Mouse (Mus musculus) embryonic facial prominence, embryonic 13.5 days (tissue): Measurements from ENCODE around the gene Snd1. TPM values are rescaled to one million over a fixed set of nuclear protein-coding genes. Genes with fewer than 3 reads are reported as not detected.

Source experiments
- ATAC-seq: fragments of 200-750 bp; cut with Nextera tagmentation; 2 replicates; pipeline ENCODE4 v1.8.0; 2017; ENCODE audit warnings: low read depth; ENCODE audit not compliant: insufficient number of reproducible peaks, insufficient read depth, low FRiP score, low TSS enrichment
- H3K27ac ChIP-seq: fragments of 300-500 bp; sonication (generic); 2 replicates; pipeline ENCODE4 v1.5.1; 2015; ENCODE audit warnings: moderate library complexity, mild to moderate bottlenecking, inconsistent platforms
- H3K27me3 ChIP-seq: fragments of 300-500 bp; sonication (generic); 2 replicates; pipeline ENCODE4 v1.6.1; 2015; ENCODE audit warnings: mild to moderate bottlenecking, inconsistent platforms
- H3K36me3 ChIP-seq: fragments of 300-500 bp; sonication (generic); 2 replicates; pipeline ENCODE4 v1.6.1; 2015; ENCODE audit warnings: mild to moderate bottlenecking, inconsistent platforms
- H3K4me1 ChIP-seq: fragments of 300-500 bp; sonication (generic); 2 replicates; pipeline ENCODE4 v1.6.1; 2015; ENCODE audit warnings: inconsistent platforms
- H3K4me2 ChIP-seq: fragments of 300-500 bp; sonication (generic); 2 replicates; pipeline ENCODE4 v1.6.1; 2015; ENCODE audit warnings: moderate library complexity, mild to moderate bottlenecking, inconsistent platforms
- H3K4me3 ChIP-seq: fragments of 300-500 bp; sonication (generic); 2 replicates; pipeline ENCODE4 v1.5.1; 2015; ENCODE audit warnings: mild to moderate bottlenecking, inconsistent platforms
- H3K9ac ChIP-seq: fragments of 300-500 bp; sonication (generic); 2 replicates; pipeline ENCODE4 v1.6.1; 2015; ENCODE audit warnings: mild to moderate bottlenecking, inconsistent platforms
- H3K9me3 ChIP-seq: fragments of 300-500 bp; sonication (generic); 2 replicates; pipeline ENCODE4 v1.6.1; 2016; ENCODE audit warnings: inconsistent platforms
- WGBS: fragments of 180-500 bp; shearing (Covaris S2); methylation state at CpG from one replicate; pipeline ENCODE4 v1.1.7; 2015; ENCODE audit warnings: mixed read lengths; 5-methylcytosine and 5-hydroxymethylcytosine counted together
- polyA plus RNA-seq: library from polyadenylated mRNA; unstranded; fragments of >200 nt; fragmentation: Nextera tagmentation; extraction: Ambion mirVana; gene quantifications from 2 replicates; pipeline ENCODE4 v1.2.1, GENCODE M21; 2015

The Snd1 gene
- polyA plus RNA-seq, 1 experiment from 2014 or later = 118 TPM

DNA sequence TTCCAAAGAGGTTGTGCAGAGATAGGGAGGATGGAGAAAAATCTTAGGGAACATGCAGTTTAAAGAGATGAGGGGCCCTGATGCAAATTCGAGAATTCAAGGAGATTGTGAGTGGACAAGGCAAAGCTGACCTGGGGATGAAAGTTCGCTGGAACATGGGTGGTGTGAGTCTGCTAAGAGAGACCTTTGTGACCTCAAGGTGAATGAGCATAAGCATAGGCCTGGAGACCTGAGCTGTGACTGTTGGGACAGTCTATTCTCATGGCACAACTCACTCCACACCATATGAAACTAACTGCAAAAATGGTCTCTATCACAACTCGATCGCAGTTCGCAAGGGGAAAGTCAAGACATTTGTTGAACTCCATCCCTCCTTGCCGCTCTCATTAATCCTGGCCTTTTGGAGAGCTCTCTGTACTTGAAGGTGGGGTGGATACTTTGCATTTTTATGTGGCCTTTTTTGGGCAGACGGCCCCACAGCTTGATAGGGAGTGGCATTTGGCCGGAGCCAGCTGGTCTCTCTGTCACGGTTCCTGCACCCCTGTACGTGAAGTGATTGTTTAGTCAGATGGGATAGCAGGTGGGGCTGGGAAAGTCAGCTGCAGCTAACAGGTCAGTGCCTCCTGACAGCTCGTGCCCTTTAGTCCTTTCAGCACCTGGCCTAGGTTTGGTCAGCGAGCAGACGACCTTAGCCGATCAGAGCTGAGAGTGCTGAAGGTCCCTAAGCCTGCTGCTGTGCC lies 273.2 kb downstream of the Snd1 start:
- Histone ChIP-seq H3K4me3 (no peak overlapping the region), H3K4me1 (peaks cover 48% of the 10 kb centered on the region), H3K9me3 (no peaks in the 10 kb centered on the region), H3K27ac (no peak overlapping the region), H3K9ac (no peak overlapping the region), H3K27me3 (no peaks in the 10 kb centered on the region), H3K4me2 (no peak overlapping the region), H3K36me3 (peaks cover 26% of the 10 kb centered on the region)
- no peak for ATAC-seq
- WGBS = 74% methylated on average over 14 of the region's 14 CpGs

DNA sequence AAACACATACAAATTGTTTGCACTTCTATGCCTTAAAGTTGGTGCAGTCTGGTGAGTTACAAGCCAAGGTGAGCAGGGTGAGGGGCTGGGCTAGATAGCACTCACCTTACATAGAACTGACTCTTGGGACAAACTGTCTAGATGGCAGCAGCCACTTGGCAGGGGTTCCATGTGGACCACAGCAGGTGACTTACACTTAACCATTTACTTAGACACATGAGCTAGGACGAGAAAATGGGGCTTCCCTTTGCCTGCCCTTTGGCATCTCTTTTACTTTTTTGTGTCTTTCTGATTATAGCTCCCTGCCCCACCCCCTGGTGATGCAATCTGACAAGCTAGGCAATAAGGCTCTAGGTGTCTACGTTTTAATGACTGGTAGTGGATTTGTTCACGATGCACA lies 274.3 kb downstream of the Snd1 start:
- Histone ChIP-seq H3K9ac (no peak overlapping the region), H3K4me1 (peaks cover 50% of the 10 kb centered on the region), H3K4me3 (no peak overlapping the region), H3K27ac (no peak overlapping the region), H3K4me2 (no peak overlapping the region), H3K27me3 (no peaks in the 10 kb centered on the region), H3K9me3 (no peaks in the 10 kb centered on the region), H3K36me3 (peaks cover 26% of the 10 kb centered on the region)
- 83% methylated on average over 3 of the region's 3 CpGs for WGBS
- no peak for ATAC-seq

GRCm38 (mm10) chr6:28751186-28751585 lies 276.2 kb downstream of the Snd1 start:
- ATAC-seq = no peak
- H3K4me2 ChIP-seq = no peak overlapping the region
- no peak overlapping the region for H3K4me3 ChIP-seq
- H3K27me3 ChIP-seq = no peaks in the 10 kb centered on the region
- H3K27ac ChIP-seq = no peak overlapping the region; the same call in 1 of the 2 replicates
- no peaks in the 10 kb centered on the region for H3K9me3 ChIP-seq
- H3K36me3 ChIP-seq = peaks cover 13% of the 10 kb centered on the region
- H3K4me1 ChIP-seq = peaks cover 54% of the 10 kb centered on the region
- no peak overlapping the region for H3K9ac ChIP-seq
- WGBS = 24% methylated on average over 3 of the region's 3 CpGs

- H3K9ac ChIP-seq = no peak overlapping the region
- H3K9me3 ChIP-seq = no peaks in the 10 kb centered on the region
- H3K4me3 ChIP-seq = no peak overlapping the region
- H3K4me1 ChIP-seq = peaks cover 56% of the 10 kb centered on the region
- no peak for ATAC-seq
- H3K27ac ChIP-seq = peak overlapping the region; percentile 51
- no peaks in the 10 kb centered on the region for H3K36me3 ChIP-seq
- WGBS = 75% methylated on average over 5 of the region's 5 CpGs
- H3K4me2 ChIP-seq = no peak overlapping the region
- no peaks in the 10 kb centered on the region for H3K27me3 ChIP-seq
These were observed 278.3 kb downstream of the Snd1 start for GRCm38 (mm10) chr6:28753217-28753616.

DNA sequence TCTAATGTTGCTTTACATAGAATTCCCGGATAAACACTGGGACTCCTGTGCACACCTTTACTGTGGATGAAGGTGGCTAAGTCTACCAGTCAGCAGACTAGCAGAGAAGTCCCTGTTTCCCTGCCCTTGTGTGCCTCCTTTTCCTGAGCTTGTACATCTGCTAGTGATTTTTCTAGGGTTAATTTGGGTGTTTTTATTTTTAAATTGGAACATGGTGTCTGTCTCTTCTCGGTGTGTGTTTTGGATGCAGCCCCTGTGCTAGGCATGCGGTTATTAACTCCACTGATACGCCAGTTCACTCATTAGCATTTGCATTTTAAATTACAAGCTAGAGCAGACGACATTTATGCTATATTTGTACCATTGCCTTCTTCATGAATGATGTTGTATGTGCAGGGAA lies 278.7 kb downstream of the Snd1 start:
- no peak for ATAC-seq
- peaks cover 51% of the 10 kb centered on the region for H3K4me1 ChIP-seq
- WGBS = 36% methylated on average over 5 of the region's 5 CpGs

DNA sequence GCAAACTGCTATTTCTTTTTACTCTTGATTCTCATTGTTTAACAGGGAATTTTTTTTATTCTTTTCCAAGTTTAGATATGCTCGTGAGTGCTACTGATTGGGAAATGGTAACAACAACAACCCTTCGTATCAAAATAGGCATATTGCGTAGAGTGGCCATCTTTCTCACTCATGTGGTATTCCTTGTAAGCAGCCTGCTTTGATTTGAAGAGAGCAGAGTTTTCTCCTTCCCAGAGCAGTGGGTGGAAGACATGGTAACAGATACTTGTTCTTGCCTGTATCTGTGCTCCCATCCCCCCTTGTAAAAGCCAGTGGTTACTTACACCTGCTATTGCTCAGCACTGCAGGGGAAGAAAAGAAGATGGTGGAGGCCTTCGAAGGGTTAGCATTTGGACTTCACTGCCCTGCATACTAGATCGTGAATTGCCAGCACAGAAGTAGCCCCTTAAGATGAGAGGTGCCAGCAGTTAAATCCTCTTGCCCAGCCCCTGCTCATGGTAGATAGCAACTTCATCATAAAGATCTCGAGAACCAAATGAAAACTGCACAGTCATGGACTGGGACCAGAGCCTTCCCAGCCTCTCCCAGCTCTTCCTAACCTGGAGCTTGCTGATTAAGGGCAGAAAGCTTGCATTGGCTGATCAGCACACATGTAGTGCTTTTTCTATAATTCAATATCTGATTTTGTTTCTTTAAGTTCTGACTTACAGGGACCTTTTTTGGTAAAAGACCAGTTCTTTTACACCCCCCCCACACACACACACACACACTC lies 279.4 kb downstream of the Snd1 start:
- 0 out of 2 replicates have a peak overlapping the region, but pooled peaks have one; percentile 28 for H3K27ac ChIP-seq
- H3K4me1 ChIP-seq = peaks cover 48% of the 10 kb centered on the region
- no peaks in the 10 kb centered on the region for H3K9me3 ChIP-seq
- WGBS = 74% methylated on average over 6 of the region's 6 CpGs
- no peaks in the 10 kb centered on the region for H3K27me3 ChIP-seq
- no peak overlapping the region for H3K9ac ChIP-seq
- no peaks in the 10 kb centered on the region for H3K36me3 ChIP-seq
- ATAC-seq = no peak
- no peak overlapping the region for H3K4me2 ChIP-seq
- H3K4me3 ChIP-seq = no peak overlapping the region

More for the DNA sequence above, 278.7 kb downstream of the Snd1 start:
- Histone ChIP-seq H3K27me3 (no peaks in the 10 kb centered on the region), H3K9me3 (no peaks in the 10 kb centered on the region), H3K27ac (peak overlapping the region; percentile 51), H3K36me3 (no peaks in the 10 kb centered on the region), H3K4me3 (no peak overlapping the region), H3K4me2 (no peak overlapping the region), H3K9ac (no peak overlapping the region)

GRCm38 (mm10) chr6:28756306-28757018 lies 281.5 kb downstream of the Snd1 start:
- 72% methylated on average over 10 of the region's 10 CpGs for WGBS
- H3K4me3 ChIP-seq = no peak overlapping the region
- H3K27me3 ChIP-seq = no peaks in the 10 kb centered on the region
- H3K9me3 ChIP-seq = no peaks in the 10 kb centered on the region
- H3K36me3 ChIP-seq = no peaks in the 10 kb centered on the region
- no peak overlapping the region for H3K4me2 ChIP-seq
- peaks cover 44% of the 10 kb centered on the region for H3K4me1 ChIP-seq
- H3K27ac ChIP-seq = no peak overlapping the region
- no peak overlapping the region for H3K9ac ChIP-seq
- ATAC-seq = no peak

- H3K4me2 ChIP-seq = no peak overlapping the region
- 85% methylated on average over 4 of the region's 4 CpGs for WGBS
- no peak overlapping the region for H3K27ac ChIP-seq
- no peaks in the 10 kb centered on the region for H3K27me3 ChIP-seq
- no peaks in the 10 kb centered on the region for H3K36me3 ChIP-seq
- peaks cover 27% of the 10 kb centered on the region for H3K4me1 ChIP-seq
- no peak overlapping the region for H3K9ac ChIP-seq
- no peak overlapping the region for H3K4me3 ChIP-seq
- no peak for ATAC-seq
- no peaks in the 10 kb centered on the region for H3K9me3 ChIP-seq
These were observed 283.4 kb downstream of the Snd1 start for GRCm38 (mm10) chr6:28758293-28758692.

DNA sequence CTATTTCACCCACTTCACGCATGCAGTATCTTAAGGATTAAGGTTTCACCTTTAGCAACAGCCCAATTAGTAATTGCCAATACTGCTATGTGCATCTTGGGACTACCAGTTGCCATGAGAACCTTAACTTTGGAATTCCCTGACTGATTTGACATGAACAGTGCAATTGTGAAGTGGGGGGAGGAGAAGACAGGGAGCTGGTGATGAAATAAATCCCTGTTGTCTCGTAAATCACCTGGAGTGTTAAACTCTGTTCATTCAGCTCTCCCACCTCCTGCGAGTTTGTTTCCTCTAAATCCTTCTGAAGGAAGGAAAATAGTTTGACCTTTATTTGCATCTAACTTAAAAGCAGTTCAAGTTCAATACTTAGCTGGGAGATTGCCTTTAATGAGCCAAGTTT lies 286.8 kb downstream of the Snd1 start:
- H3K9me3 ChIP-seq = no peaks in the 10 kb centered on the region
- H3K27me3 ChIP-seq = no peaks in the 10 kb centered on the region
- H3K4me2 ChIP-seq = no peak overlapping the region
- peaks cover 10% of the 10 kb centered on the region for H3K4me1 ChIP-seq
- H3K4me3 ChIP-seq = no peak overlapping the region
- H3K27ac ChIP-seq = no peak overlapping the region
- no peak for ATAC-seq
- no peaks in the 10 kb centered on the region for H3K36me3 ChIP-seq
- WGBS = 55% methylated on average over 3 of the region's 3 CpGs
- H3K9ac ChIP-seq = no peak overlapping the region

DNA sequence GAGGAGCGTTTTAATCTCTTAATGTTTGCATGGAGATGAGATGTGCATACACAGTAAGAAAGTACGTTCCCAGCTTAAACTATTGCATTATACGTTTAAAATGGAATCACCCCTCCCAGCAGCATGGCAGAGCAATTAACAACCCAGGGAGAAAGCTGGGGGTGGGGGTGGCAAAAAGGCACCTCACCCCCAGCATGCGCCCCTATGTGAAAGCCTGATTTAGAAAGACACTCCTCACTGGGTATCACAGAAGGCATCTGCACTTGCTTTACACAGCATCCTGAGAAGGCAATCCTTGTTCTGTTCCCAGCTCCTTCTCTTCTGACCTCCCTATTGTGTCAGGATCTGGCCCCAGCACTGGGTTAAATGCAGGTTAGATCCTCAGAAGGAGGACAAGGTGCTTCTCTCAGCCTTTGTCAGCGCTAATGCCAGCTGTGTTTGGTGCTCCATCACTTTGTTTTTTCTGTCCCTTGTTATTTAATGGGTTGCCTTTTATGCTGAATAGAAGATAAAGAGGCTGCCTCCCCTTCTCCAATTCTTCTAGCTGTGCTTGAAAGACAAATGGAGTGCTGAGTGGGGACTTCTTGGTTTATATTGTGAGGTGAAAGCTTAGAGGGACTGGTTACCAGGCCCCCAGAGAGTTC lies 287.3 kb downstream of the Snd1 start:
- no peak for ATAC-seq
- no peak overlapping the region for H3K9ac ChIP-seq
- H3K9me3 ChIP-seq = no peaks in the 10 kb centered on the region
- H3K4me3 ChIP-seq = no peak overlapping the region
- H3K27ac ChIP-seq = no peak overlapping the region
- peaks cover 10% of the 10 kb centered on the region for H3K4me1 ChIP-seq
- H3K27me3 ChIP-seq = no peaks in the 10 kb centered on the region
- WGBS = 40% methylated on average over 5 of the region's 5 CpGs
- H3K4me2 ChIP-seq = no peak overlapping the region
- no peaks in the 10 kb centered on the region for H3K36me3 ChIP-seq

DNA sequence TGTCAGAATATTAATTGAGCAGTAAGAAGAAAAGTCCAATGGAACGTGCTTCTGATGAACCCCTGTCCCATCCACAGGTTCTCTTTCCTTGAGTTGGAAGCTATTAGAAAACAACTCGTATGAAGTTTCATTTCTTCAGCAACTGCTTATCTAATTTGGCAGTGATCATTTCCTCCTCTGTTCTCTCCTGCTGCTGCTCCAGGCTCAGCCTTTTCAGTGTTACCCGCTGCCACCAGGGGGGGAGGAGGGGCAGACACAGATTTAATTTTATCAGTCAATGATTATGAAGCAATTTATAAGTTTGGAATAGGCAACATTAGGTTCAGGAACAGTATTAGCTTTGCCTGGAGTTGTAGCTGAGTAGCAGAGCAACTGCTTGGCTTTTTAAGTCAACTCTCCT lies 291.7 kb downstream of the Snd1 start:
- Histone ChIP-seq H3K4me1 (no peaks in the 10 kb centered on the region; the same call in 1 of the 2 replicates), H3K9me3 (no peaks in the 10 kb centered on the region), H3K36me3 (peaks cover 9% of the 10 kb centered on the region; the same call in 1 of the 2 replicates), H3K27ac (no peak overlapping the region), H3K4me3 (no peak overlapping the region), H3K4me2 (no peak overlapping the region), H3K9ac (no peak overlapping the region), H3K27me3 (no peaks in the 10 kb centered on the region)
- WGBS = 80% methylated on average over 3 of the region's 3 CpGs
- ATAC-seq = no peak
